Mouse (Mus musculus): ENCODE results near the gene Kars.

- TF ChIP-seq CTCF (conservative IDR thresholded peaks at IDR 0.05 in 1 of 2, IDR thresholded peaks at IDR 0.05 in 1 of 2; ENCODE audit: low read depth in 2 of 2, low read length in 2 of 2) (no peak), RAD21 (IDR thresholded peaks at IDR 0.05; ENCODE audit: low read depth, low read length) (no peak), MAFK (IDR thresholded peaks at IDR 0.05; ENCODE audit: insufficient replicate concordance, low read length) (no peak), POLR2A (IDR thresholded peaks at IDR 0.05; ENCODE audit: low read depth, low read length) (no peak)
Measured at GRCm38 (mm10) chr8:111957231-111957630, 53.9 kb downstream of the Kars start.
